Mouse (Mus musculus) adipose tissue, adult 10 weeks (tissue): ENCODE data around the gene Ythdc1. TPM values are rescaled to one million over a fixed set of nuclear protein-coding genes. Genes with fewer than 3 reads are reported as not detected.

Experiments
- polyA plus RNA-seq: library from polyadenylated mRNA; stranded (reverse); fragments of 350-450 nt; fragmentation: Illumina TruSeq; extraction: RNeasy Lipid Tissue Mini Kit (QIAGEN cat#74804); gene quantifications from one replicate; pipeline ENCODE4 v1.2.3, GENCODE M21; 2014; ENCODE audit warnings: low read depth, low replicate concordance

The Ythdc1 gene
- 52.1 TPM for polyA plus RNA-seq

DNA sequence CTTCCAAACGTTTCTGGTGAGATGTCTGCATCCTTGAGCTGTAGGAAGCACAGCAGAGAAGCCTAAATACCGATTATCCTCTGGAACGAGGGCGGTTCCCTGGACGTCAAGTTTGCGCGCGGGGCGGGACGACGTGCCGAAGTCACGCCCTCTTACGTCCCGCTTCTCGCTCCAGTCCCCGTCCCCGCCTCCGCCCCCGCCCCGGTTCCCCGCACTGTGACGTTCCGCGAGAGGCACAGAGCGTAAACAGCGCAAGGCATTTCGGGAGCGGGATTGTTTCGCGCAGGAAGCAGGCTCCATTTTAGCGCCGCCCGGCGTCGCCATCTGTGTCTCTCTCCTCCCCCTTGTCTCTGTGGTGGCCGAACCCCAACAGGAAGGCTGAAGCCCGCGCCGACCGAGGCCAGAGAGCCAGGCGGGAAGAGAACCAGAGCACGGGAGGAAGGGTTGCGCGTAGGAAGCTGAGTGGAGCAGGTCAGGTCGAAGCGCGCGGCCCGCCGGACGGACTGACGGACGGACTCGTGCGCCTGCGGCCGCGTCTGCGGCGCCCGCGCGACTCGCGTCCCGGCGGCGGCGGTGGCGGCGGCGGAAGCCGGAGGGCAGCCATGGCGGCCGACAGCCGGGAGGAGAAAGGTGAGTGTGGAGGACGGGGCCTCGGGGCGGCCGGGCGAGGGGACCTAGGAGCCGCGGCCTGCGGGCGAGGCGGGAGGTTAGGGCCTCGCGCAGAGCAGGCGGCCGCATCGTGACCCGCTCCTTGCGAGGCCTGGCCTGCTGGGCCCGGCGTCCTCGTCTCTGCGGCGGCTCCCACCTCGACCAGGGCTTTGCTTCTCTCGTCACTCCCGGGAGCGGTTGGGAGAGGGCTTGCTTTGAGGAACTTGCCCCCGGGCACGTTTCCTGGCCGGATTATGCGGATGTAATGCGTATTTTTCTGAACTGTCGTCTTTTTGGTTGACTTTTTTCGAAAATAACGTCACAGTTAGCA, at the start of gene Ythdc1:
Gene Ythdc1, plus strand, starts transcription at position 260 of the 979 bp plus-strand sequence.

Other genes with a start within 250 kb of the Ythdc1 start
- gene Tmprss11f, start 171.8 kb upstream of the Ythdc1 start, polyA plus RNA-seq = not detected
- not detected for gene Tmprss11b, start 127.9 kb upstream of the Ythdc1 start, polyA plus RNA-seq
- not detected for gene Tmprss11e, start 58.4 kb upstream of the Ythdc1 start, polyA plus RNA-seq
- gene Ugt2b34, start 102.7 kb downstream of the Ythdc1 start, polyA plus RNA-seq = not detected
- not detected for gene Ugt2b1, start 122.3 kb downstream of the Ythdc1 start, polyA plus RNA-seq
- gene Ugt2b35, start 196.6 kb downstream of the Ythdc1 start, polyA plus RNA-seq = not detected